In the genomic region with DNA sequence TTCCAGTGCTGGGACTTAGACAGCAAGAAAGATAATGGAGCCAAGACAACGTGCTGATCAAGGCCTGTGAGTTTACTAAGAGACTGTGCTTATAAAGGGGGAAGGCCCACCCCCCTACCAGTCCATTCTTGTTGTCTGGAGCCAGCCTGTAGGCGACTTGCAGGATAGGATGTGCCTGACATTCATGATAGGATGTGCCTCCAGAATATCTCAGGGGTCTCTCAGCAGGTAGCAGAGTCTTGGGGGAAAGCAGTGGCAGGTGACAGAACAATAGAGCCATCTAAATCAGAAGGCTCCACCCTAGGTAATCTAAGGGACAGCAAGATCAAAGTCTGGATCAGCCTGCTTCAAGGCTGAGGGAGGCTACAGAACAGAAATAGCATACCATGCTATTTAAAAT, we compare ENCODE assay signal across 15 mouse cellular contexts.
"Had no signal": no experiment of that assay in that cellular context is flagged by ENCODE, and none has a peak within 500 bp of the region (broad histone marks: within the 10 kb centered on the region; RNA-seq: fewer than 3 reads in every experiment).

No protein-coding gene starts in this region.

- DNase-seq: cerebellum, adult 9-11 months; cerebellum, postnatal 10 days; cerebellum, postnatal 14 days; cerebellum, postnatal 25 days; cerebellum, postnatal 36 days; embryo, embryonic 11 days; forebrain, postnatal 0 days; gastrocnemius, adult 2 months; gastrocnemius, postnatal 10 days; gastrocnemius, postnatal 14 days; gastrocnemius, postnatal 25 days; gastrocnemius, postnatal 36 days; heart, adult 11 months; heart, adult 18-20 months; heart, adult 2 months had no signal
